Mouse (Mus musculus) bone marrow macrophage, adult 2 months (primary cell): ENCODE results near the gene Amelx.

ENCODE experiments used
- CTCF ChIP-seq: IDR thresholded peaks from 2 replicates; pipeline ENCODE4 v1.5.1; 2012; ENCODE audit warnings: low read depth, mild to moderate bottlenecking, low read length, moderate library complexity
- POLR2A ChIP-seq: IDR thresholded peaks from 2 replicates; pipeline ENCODE4 v1.6.1; 2012; ENCODE audit warnings: mild to moderate bottlenecking, low read depth, low read length, borderline replicate concordance

DNA sequence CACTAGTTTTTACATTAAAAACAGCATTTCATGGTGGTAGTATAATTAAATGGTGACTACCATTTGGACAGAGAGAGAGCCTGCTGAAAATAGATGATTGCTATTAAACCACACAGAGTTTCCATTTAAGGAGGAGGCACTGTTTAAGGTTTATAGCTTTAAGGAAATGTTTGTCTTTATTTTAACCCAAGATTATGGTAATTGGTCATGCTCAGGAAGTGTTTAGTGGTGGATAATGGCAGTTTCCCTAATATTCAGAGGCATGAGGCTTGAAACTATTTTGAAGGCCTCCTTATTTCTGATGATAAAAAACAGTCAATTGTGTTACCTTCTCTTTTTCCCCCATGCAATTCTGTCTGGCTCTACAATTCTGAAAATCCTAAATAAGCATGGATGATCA is 33.2 kb downstream of the Amelx start:
- TF ChIP-seq POLR2A (no peak), CTCF (no peak)
